Mouse (Mus musculus): ENCODE data around the gene Tmem87a. TPM values are rescaled to one million over a fixed set of nuclear protein-coding genes. Genes with fewer than 3 reads are reported as not detected.

Tmem87a gene
- polyA plus RNA-seq, 1 experiment, result 10.3 TPM

DNA sequence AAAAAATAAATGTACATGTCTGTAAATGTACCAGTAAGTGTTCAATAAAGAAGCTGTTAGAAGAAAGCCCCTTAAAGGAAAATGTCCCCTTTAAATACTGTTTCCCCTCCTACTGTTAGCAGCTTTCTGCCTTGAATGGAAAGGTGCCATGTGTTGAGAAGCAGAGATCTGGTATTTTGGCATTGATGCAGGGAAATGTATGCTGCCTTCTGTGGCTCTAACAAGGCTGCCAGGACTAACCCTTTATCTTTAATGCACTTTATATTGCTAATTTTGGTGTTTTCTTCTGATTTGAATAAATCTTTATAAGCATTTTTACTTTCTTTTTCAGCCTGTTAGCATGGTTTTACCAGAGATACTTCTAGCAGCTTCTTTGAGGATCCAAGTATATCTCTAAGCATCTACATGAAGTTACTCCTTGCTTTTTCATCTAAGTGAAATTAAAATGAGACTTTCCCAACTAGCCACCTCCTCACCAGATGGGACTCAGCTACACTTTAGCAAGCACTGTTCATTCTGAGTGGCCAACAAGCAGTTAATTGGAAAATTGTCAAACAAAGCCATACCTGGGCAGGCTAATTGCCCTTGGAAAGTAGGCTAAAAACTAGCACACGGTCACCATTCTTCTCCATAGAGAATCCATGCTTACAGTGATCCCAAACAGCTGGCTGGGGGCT lies 11.0 kb upstream of the Tmem87a start:
- no peak for DNase-seq
- Histone ChIP-seq H3K4me1 (ENCODE audit: control insufficient read depth, insufficient read depth, low read length) (no peaks in the 10 kb centered on the region), H3K27me3 (replicated peaks; ENCODE audit: control insufficient read depth, insufficient read depth, low read length) (no peaks in the 10 kb centered on the region), H3K4me3 (ENCODE audit: insufficient read depth, low read depth, low read length) (no peak overlapping the region), H3K27ac (ENCODE audit: insufficient read depth, low read depth, low read length) (no peak overlapping the region), H3K36me3 (ENCODE audit: control insufficient read depth, insufficient read depth, low read length) (peaks cover 2% of the 10 kb centered on the region; the same call in 1 of the 2 replicates)
- 63% methylated on average over 1 of the region's 1 CpGs for WGBS
- TF ChIP-seq CTCF (conservative IDR thresholded peaks at IDR 0.05; ENCODE audit: insufficient read depth, insufficient read length, low read depth, low read length) (no peak), POLR2A (IDR thresholded peaks at IDR 0.05; ENCODE audit: low read depth, low read length) (no peak)

DNA sequence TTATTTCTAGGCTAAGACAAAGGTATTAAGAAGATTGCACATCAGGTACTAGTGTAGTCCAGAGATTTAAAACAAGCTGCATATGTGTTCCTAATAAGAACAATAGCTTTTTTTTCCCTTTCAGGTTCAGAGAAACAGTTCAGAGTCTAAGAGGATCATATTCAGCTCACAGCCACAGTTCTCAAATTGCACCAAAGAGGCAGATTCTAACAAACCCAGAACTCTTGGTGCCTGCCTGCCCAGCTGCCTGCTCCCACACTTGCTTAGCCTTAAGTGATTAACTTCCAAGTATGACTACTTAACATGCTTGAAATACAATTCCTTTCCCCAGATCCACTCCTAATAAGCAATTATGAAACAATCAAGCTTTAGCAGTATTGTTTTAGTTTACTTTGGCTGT lies 10.2 kb upstream of the Tmem87a start:
- peaks cover 2% of the 10 kb centered on the region; the same call in 1 of the 2 replicates for H3K36me3 ChIP-seq (ENCODE audit: control insufficient read depth, insufficient read depth, low read length)
- TF ChIP-seq CTCF (conservative IDR thresholded peaks at IDR 0.05; ENCODE audit: insufficient read depth, insufficient read length, low read depth, low read length), result no peak
- no peak for TF ChIP-seq POLR2A (IDR thresholded peaks at IDR 0.05; ENCODE audit: low read depth, low read length)
- no peaks in the 10 kb centered on the region for H3K4me1 ChIP-seq (ENCODE audit: control insufficient read depth, insufficient read depth, low read length)
- no peak for DNase-seq
- no peak overlapping the region for H3K4me3 ChIP-seq (ENCODE audit: insufficient read depth, low read depth, low read length)
- no peak overlapping the region for H3K27ac ChIP-seq (ENCODE audit: insufficient read depth, low read depth, low read length)
- no peaks in the 10 kb centered on the region for H3K27me3 ChIP-seq (replicated peaks; ENCODE audit: control insufficient read depth, insufficient read depth, low read length)

DNA sequence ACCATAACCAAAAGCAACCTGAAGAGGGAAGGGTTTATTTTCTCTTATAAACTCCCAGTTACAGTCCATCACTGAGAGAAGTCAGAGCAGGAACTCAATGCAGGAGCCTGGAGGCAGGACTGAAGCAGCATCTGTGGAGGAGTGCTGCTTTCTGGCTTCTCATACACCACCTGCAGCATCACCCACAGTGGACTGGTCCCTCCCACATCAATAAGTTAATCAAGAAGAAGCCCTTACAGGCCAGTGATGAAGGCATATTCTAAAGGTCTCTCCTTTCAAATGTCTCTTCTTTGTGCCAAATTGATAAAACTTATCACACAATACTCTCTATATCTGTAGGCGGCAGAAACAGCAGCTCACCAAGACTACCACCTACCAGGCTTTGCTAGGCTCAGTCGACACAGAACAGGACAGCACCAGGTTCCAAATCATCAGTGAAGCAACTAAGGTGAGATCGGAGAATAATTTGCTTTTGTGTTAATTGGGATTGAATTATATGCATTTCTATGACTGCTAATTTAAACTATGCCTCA lies 7.2 kb upstream of the Tmem87a start:
- no peak overlapping the region for H3K27ac ChIP-seq (ENCODE audit: insufficient read depth, low read depth, low read length)
- DNase-seq, result no peak
- no peaks in the 10 kb centered on the region for H3K27me3 ChIP-seq (replicated peaks; ENCODE audit: control insufficient read depth, insufficient read depth, low read length)
- H3K36me3 ChIP-seq (ENCODE audit: control insufficient read depth, insufficient read depth, low read length), result peaks cover 3% of the 10 kb centered on the region; the same call in 1 of the 2 replicates
- TF ChIP-seq POLR2A (IDR thresholded peaks at IDR 0.05; ENCODE audit: low read depth, low read length), result no peak
- no peak for TF ChIP-seq CTCF (conservative IDR thresholded peaks at IDR 0.05; ENCODE audit: insufficient read depth, insufficient read length, low read depth, low read length)
- H3K4me1 ChIP-seq (ENCODE audit: control insufficient read depth, insufficient read depth, low read length), result no peaks in the 10 kb centered on the region
- WGBS, result over 99% methylated on average over 3 of the region's 3 CpGs
- H3K4me3 ChIP-seq (ENCODE audit: insufficient read depth, low read depth, low read length), result no peak overlapping the region

DNA sequence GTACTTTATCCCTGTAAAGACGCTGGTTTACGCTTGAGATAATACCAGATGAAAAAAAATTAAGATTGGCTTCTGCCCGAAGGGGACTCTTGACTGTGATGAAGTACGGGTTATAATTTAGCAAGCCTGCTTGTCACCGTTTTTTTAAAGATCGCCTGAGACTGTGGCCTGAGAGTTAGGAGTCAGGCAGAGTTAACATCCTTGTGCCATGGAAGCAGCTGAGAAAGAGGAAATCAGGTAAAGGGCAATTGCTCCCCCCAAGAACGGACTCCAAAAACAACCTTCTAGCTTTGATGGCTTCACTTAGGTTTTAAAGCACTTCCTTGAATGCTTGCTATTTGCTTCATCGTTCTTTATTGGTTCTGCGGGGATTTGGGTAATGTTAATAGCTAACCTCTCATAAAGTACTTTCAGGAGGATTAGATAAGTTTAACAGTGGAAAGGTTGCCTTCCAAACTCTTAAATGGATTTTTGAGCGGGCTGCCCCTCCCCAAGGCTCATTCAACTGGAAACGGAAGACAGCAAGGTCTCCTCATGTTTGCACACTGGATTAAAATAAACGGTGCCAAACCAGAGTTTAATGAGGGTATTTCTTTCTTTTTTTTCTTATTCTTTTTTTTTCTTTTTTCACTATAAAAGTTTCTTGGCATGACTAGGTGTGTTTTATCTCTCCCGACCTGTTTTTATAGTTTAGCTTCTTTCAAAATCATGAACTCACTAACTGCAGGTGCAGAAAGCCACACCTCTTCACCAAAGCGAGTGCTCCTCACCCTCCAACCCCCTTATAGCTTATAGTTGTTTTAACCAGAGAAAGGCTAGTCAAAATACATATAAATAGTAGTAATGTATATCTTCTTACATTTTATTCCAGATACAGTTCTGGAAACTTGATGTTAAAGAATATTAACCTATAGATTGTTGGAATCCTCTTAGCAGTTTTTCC lies 1.2 kb upstream of the Tmem87a start:
- Histone ChIP-seq H3K27me3 (replicated peaks; ENCODE audit: control insufficient read depth, insufficient read depth, low read length) (no peaks in the 10 kb centered on the region), H3K4me3 (ENCODE audit: insufficient read depth, low read depth, low read length) (peak overlapping the region; percentile 84), H3K27ac (ENCODE audit: insufficient read depth, low read depth, low read length) (peak overlapping the region; percentile 98), H3K36me3 (ENCODE audit: control insufficient read depth, insufficient read depth, low read length) (peaks cover 2% of the 10 kb centered on the region; the same call in 1 of the 2 replicates), H3K4me1 (ENCODE audit: control insufficient read depth, insufficient read depth, low read length) (peaks cover 10% of the 10 kb centered on the region)
- DNase-seq, result peak; percentile 72
- TF ChIP-seq POLR2A (IDR thresholded peaks at IDR 0.05; ENCODE audit: low read depth, low read length) (no peak), CTCF (conservative IDR thresholded peaks at IDR 0.05; ENCODE audit: insufficient read depth, insufficient read length, low read depth, low read length) (no peak)
- WGBS, result 4% methylated on average over 14 of the region's 14 CpGs

DNA sequence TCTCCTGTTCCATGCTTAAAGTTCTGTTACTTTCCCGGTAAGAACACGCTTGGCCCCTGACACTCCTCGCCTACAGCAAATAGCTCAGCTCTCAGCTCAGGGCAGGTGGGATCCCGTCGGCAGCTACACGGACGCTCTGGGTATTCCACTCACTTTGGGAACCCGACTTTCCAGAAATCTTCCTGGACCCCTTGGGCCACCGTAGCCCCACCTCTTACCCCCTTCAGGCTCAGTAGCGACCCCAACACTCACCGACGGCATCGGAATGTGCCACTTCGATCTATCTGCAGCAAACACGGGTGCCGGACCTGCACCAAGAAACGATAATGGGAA lies 294 bp downstream of the Tmem87a start, which contains the start of gene Ganc:
Gene Ganc (plus strand): TSS at position 244 of the 333 bp plus-strand sequence.
- Histone ChIP-seq H3K4me3 (ENCODE audit: insufficient read depth, low read depth, low read length) (peak within 1 kb of the TSS; percentile 84), H3K4me1 (ENCODE audit: control insufficient read depth, insufficient read depth, low read length) (peaks cover 10% of the 10 kb centered on the region), H3K36me3 (ENCODE audit: control insufficient read depth, insufficient read depth, low read length) (peaks cover 2% of the 10 kb centered on the region; the same call in 1 of the 2 replicates), H3K27ac (ENCODE audit: insufficient read depth, low read depth, low read length) (peak within 1 kb of the TSS; percentile 98), H3K27me3 (replicated peaks; ENCODE audit: control insufficient read depth, insufficient read depth, low read length) (no peaks in the 10 kb centered on the region)
- no peak for DNase-seq
- no peak for TF ChIP-seq CTCF (conservative IDR thresholded peaks at IDR 0.05; ENCODE audit: insufficient read depth, insufficient read length, low read depth, low read length)
- TF ChIP-seq POLR2A (IDR thresholded peaks at IDR 0.05; ENCODE audit: low read depth, low read length), result no peak
- WGBS, result under 1% methylated on average over 17 of the region's 17 CpGs

DNA sequence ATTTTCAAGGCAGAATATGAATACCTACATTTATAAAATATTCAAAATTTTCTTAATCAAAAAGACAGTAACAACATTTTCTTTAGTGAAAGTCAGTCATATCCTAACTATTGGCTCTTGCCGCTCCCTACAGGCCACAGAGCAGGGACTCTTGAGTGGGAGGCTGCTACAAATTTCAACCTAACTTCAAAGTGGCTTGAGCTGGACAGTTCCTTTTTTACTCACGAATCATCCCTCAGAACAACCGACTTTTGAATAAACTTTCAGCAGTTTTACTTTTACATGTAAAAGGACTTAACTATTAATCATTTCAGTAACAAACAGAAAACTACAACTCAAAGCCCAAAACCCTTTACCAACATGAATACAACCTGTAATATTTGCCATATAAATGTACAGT lies 1.1 kb downstream of the Tmem87a start:
- Histone ChIP-seq H3K4me3 (ENCODE audit: insufficient read depth, low read depth, low read length) (peak overlapping the region; percentile 45; the same call in 1 of the 2 replicates), H3K27me3 (replicated peaks; ENCODE audit: control insufficient read depth, insufficient read depth, low read length) (no peaks in the 10 kb centered on the region), H3K27ac (ENCODE audit: insufficient read depth, low read depth, low read length) (no peak overlapping the region), H3K36me3 (ENCODE audit: control insufficient read depth, insufficient read depth, low read length) (peaks cover 3% of the 10 kb centered on the region; the same call in 1 of the 2 replicates), H3K4me1 (ENCODE audit: control insufficient read depth, insufficient read depth, low read length) (peaks cover 10% of the 10 kb centered on the region)
- no peak for DNase-seq
- TF ChIP-seq POLR2A (IDR thresholded peaks at IDR 0.05; ENCODE audit: low read depth, low read length) (no peak), CTCF (conservative IDR thresholded peaks at IDR 0.05; ENCODE audit: insufficient read depth, insufficient read length, low read depth, low read length) (no peak)
- WGBS, result 16% methylated on average over 3 of the region's 3 CpGs

Measured in kidney, adult 2 months (tissue).